Mouse (Mus musculus): ENCODE measurements around the gene Gtf3c6.

- no peak for TF ChIP-seq CTCF (IDR thresholded peaks at IDR 0.05; ENCODE audit: low read depth, low read length)
- TF ChIP-seq POLR2A (IDR thresholded peaks at IDR 0.05; ENCODE audit: borderline replicate concordance, low read depth, low read length) = no peak
These were observed 27.1 kb upstream of the Gtf3c6 start for GRCm38 (mm10) chr10:40284997-40285396.

Measured in bone marrow macrophage, adult 2 months (primary cell).